Mouse (Mus musculus) bone marrow macrophage, adult 2 months (primary cell): ENCODE data around the gene Bco1.

ENCODE experiments used
- CTCF ChIP-seq: IDR thresholded peaks from 2 replicates; pipeline ENCODE4 v1.5.1; 2012; ENCODE audit warnings: low read depth, mild to moderate bottlenecking, low read length, moderate library complexity
- POLR2A ChIP-seq: IDR thresholded peaks from 2 replicates; pipeline ENCODE4 v1.6.1; 2012; ENCODE audit warnings: mild to moderate bottlenecking, low read depth, low read length, borderline replicate concordance

- TF ChIP-seq POLR2A (no peak), CTCF (no peak)
These were observed 25.6 kb downstream of the Bco1 start for GRCm38 (mm10) chr8:117121277-117121676.
